Mouse (Mus musculus) lung, postnatal 0 days (tissue): ENCODE results near the gene Zbed4.

Source experiments
- CTCF ChIP-seq: IDR thresholded peaks from 2 replicates; pipeline ENCODE4 v1.5.1; 2016; ENCODE audit warnings: antibody characterized with exemption, mild to moderate bottlenecking
- EP300 ChIP-seq: IDR thresholded peaks from 2 replicates; pipeline ENCODE4 v1.6.1; 2016; ENCODE audit warnings: antibody characterized with exemption, mild to moderate bottlenecking, control low read depth

GRCm38 (mm10) chr15:88800921-88801354, 49.5 kb downstream of the Zbed4 start:
- TF ChIP-seq EP300: no peak
- TF ChIP-seq CTCF: no peak
